Mouse (Mus musculus): ENCODE results near the gene Atp13a3. TPM values are rescaled to one million over a fixed set of nuclear protein-coding genes. Genes with fewer than 3 reads are reported as not detected.
"Not testable (repeated sequence)": the region's sequence is repeated elsewhere in the genome, so short reads cannot be mapped to it uniquely, and the experiment has no call there.

The Atp13a3 gene
- 13.2 and 14.4 TPM in 2 replicates for polyA plus RNA-seq (2016; fragmentation: Nextera tagmentation; extraction: Ambion mirVana)

DNA sequence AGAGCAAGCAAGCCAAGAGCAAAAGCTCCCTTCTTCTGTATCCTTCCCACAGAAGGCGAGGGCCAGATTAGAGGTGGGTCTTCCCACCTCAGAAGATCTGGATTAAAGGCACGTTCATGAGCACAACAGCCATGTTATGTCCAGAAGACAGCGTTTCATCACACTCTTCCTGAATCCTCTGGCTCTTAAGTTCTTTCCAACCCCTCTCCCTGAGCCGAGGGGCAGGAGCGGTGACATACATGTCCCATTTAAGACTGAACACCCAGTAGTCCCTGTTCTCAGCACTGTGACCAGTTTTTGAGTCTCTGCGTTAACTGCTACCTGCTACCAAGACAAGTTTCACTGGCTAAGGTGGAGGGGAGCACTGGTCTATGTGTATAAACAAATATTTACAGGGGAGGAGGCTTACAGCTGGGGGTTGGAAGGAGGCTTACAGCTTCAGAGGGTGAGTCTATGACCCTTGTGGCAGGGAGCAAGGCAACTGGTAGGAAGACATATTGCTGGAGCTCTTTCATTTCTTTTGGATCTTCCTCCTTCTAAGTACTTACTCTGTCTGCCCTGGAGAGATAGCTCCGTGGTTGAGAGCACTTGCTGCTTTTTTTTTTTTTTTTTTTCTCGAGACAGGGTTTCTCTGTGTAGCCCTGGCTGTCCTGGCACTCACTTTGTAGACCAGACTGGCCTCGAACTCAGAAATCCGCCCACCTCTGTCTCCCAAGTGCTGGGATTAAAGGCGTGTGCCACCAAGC is at the start of gene Atp13a3:
Atp13a3 (minus strand) TSS at position 51 of the 746 bp plus-strand sequence.
- ATAC-seq (ENCODE audit: insufficient number of reproducible peaks, insufficient read depth, low FRiP score, low TSS enrichment, low read depth): no peak
- Histone ChIP-seq H3K4me2 (no peak within 1 kb of the TSS), H3K27ac (no peak within 1 kb of the TSS), H3K4me1 (replicated peaks) (no peaks in the 10 kb centered on the region), H3K9me3 (no peaks in the 10 kb centered on the region), H3K27me3 (no peaks in the 10 kb centered on the region), H3K9ac (replicated peaks) (no peak within 1 kb of the TSS), H3K36me3 (no peaks in the 10 kb centered on the region), H3K4me3 (replicated peaks) (no peak within 1 kb of the TSS)
- WGBS: 73% methylated on average over 11 of the region's 11 CpGs

DNA sequence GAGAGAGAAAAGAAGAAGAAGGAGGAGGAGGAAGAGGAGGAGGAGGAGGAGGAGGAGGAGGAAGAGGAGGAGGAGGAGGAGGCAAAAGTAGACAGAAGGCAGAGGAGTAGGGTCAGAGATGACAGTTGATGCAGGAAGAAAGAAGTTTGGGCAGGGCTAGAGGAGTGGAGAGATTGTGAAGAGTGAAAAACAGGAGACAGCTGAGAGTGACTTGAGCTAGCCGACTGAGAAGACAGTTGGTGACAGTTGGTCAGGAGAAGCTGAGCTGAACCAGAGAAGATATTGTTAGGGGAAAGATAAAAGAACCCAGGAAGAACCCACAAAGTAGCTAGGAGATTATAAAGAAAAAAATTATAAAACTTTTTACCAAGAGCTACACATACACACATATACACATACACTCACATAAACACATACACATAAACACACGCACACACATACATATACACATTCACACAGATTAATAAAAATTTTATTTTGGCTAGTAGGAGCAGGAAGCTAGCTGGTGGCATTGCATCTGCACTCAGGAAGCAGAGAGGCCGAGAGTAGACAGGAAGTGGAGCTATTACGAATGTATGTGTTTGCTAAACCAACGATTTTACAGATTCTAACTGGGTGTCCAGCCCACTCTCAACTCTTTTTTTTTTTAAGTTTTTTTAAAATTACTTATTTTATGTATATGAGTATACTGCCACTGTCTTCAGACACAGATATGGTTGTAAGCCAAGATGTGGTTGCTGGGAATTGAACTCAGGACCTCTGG is 47.6 kb upstream of the Atp13a3 start:
- Histone ChIP-seq H3K4me3 (replicated peaks) (no peak overlapping the region), H3K9me3 (no peaks in the 10 kb centered on the region), H3K4me1 (replicated peaks) (no peaks in the 10 kb centered on the region), H3K27ac (no peak overlapping the region), H3K4me2 (no peak overlapping the region), H3K36me3 (no peaks in the 10 kb centered on the region), H3K27me3 (no peaks in the 10 kb centered on the region), H3K9ac (replicated peaks) (no peak overlapping the region)
- ATAC-seq (ENCODE audit: insufficient number of reproducible peaks, insufficient read depth, low FRiP score, low TSS enrichment, low read depth): no peak
- 74% methylated on average over 5 of the region's 5 CpGs for WGBS

DNA sequence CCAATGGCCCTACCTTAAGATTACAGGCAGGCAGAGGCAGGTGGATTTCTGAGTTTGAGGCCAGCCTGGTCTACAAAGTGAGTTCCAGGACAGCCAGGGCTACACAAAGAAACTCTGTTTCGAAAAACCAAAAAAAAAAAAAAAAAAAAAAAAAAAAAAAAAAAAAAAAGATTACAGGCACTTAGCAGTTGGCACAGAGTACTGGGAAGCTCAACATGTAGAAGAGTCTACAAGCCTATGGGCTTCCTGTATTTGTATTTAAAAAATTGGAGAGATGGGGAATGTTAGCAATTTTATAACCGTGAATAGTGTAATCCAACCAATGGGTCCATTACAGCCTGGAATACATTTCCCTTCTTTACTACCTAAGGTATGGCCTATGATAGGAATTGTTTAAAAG is 45.4 kb upstream of the Atp13a3 start:
- not testable (repeated sequence) for H3K36me3 ChIP-seq; H3K9me3 ChIP-seq; H3K4me1 ChIP-seq (replicated peaks); ATAC-seq (ENCODE audit: insufficient number of reproducible peaks, insufficient read depth, low FRiP score, low TSS enrichment, low read depth); H3K9ac ChIP-seq (replicated peaks); H3K4me3 ChIP-seq (replicated peaks); H3K27ac ChIP-seq; H3K27me3 ChIP-seq; H3K4me2 ChIP-seq
- WGBS: 95% methylated on average over 2 of the region's 2 CpGs

GRCm38 (mm10) chr16:30449017-30449416 is 43.2 kb upstream of the Atp13a3 start:
- WGBS: 90% methylated on average over 1 of the region's 1 CpGs
- H3K9ac ChIP-seq (replicated peaks): no peak overlapping the region
- H3K36me3 ChIP-seq: no peaks in the 10 kb centered on the region
- H3K4me3 ChIP-seq (replicated peaks): no peak overlapping the region
- H3K4me2 ChIP-seq: no peak overlapping the region
- H3K27me3 ChIP-seq: no peaks in the 10 kb centered on the region
- ATAC-seq (ENCODE audit: insufficient number of reproducible peaks, insufficient read depth, low FRiP score, low TSS enrichment, low read depth): no peak
- no peak overlapping the region for H3K27ac ChIP-seq
- no peaks in the 10 kb centered on the region for H3K9me3 ChIP-seq
- H3K4me1 ChIP-seq (replicated peaks): no peaks in the 10 kb centered on the region

DNA sequence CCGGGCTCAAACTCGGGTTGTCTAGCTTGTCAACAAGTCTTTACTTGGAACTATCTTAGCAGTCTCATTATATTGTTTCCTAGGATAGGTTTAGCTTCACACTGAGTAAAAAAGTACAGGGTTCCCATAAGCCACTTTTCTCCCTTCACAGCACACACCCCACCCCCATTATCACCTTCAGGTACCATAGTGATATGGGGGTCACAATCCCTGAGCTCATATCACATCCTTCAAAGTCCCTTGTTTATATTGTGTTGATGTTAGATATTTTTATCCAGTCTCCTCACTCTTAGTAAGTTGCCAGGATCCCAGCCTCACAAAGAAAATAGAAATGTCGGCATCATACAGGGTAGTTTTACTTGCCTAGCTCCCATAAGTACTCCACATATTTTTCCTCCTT is 42.4 kb upstream of the Atp13a3 start:
- Histone ChIP-seq H3K9ac (replicated peaks) (no peak overlapping the region), H3K36me3 (no peaks in the 10 kb centered on the region), H3K27ac (no peak overlapping the region), H3K9me3 (no peaks in the 10 kb centered on the region), H3K4me3 (replicated peaks) (no peak overlapping the region), H3K4me1 (replicated peaks) (no peaks in the 10 kb centered on the region), H3K27me3 (no peaks in the 10 kb centered on the region), H3K4me2 (no peak overlapping the region)
- no peak for ATAC-seq (ENCODE audit: insufficient number of reproducible peaks, insufficient read depth, low FRiP score, low TSS enrichment, low read depth)
- WGBS: 83% methylated on average over 3 of the region's 3 CpGs

DNA sequence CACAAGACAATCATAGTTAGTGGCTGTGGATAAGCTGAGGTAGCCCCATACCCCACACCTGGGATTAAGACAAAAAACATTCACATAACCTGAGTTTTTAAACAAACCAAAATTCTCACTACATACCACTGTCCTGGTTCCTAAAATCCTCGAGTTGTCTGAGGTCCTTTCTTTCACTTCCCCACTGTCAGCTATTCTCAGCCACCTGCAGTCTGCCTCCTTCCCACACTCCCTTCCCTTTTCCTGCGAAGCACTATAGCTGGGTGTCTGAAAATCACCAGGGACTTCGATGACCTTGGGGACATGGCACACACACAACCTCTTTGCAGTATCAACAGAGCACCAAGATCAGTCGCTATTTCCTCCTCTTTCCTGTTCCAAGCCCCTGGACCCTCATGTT is 41.9 kb upstream of the Atp13a3 start:
- no peaks in the 10 kb centered on the region for H3K9me3 ChIP-seq
- H3K36me3 ChIP-seq: no peaks in the 10 kb centered on the region
- 74% methylated on average over 4 of the region's 4 CpGs for WGBS
- H3K9ac ChIP-seq (replicated peaks): no peak overlapping the region
- no peak for ATAC-seq (ENCODE audit: insufficient number of reproducible peaks, insufficient read depth, low FRiP score, low TSS enrichment, low read depth)
- H3K4me1 ChIP-seq (replicated peaks): no peaks in the 10 kb centered on the region
- H3K27me3 ChIP-seq: no peaks in the 10 kb centered on the region
- no peak overlapping the region for H3K4me3 ChIP-seq (replicated peaks)
- H3K4me2 ChIP-seq: no peak overlapping the region
- H3K27ac ChIP-seq: no peak overlapping the region

DNA sequence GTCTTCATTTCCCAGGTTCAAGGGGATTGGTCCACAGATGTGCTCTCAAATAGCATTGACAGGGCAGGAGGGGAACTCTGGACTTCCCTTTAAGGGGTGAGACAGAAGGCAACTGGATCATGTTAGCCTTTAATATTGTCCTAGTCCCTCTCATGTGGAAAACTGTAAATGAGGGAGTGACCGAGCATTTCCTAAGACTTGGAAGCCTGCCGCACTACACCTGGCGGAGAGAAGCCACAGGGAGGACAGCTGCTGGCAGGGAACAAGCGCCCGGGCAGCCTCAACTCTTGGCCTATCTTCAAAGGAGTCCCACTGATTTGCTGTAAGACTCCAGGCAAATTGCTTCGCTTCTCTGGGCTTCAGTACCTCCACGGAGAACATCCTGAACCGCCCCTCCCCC is 37.6 kb upstream of the Atp13a3 start:
- no peak overlapping the region for H3K4me3 ChIP-seq (replicated peaks)
- no peak overlapping the region for H3K9ac ChIP-seq (replicated peaks)
- no peaks in the 10 kb centered on the region for H3K27me3 ChIP-seq
- WGBS: 39% methylated on average over 8 of the region's 8 CpGs
- H3K9me3 ChIP-seq: no peaks in the 10 kb centered on the region
- ATAC-seq (ENCODE audit: insufficient number of reproducible peaks, insufficient read depth, low FRiP score, low TSS enrichment, low read depth): no peak
- H3K4me1 ChIP-seq (replicated peaks): no peaks in the 10 kb centered on the region
- no peak overlapping the region for H3K27ac ChIP-seq
- H3K36me3 ChIP-seq: no peaks in the 10 kb centered on the region
- H3K4me2 ChIP-seq: no peak overlapping the region

GRCm38 (mm10) chr16:30442451-30442850 is 36.7 kb upstream of the Atp13a3 start:
- no peak overlapping the region for H3K4me3 ChIP-seq (replicated peaks)
- no peaks in the 10 kb centered on the region for H3K4me1 ChIP-seq (replicated peaks)
- WGBS: 91% methylated on average over 2 of the region's 2 CpGs

DNA sequence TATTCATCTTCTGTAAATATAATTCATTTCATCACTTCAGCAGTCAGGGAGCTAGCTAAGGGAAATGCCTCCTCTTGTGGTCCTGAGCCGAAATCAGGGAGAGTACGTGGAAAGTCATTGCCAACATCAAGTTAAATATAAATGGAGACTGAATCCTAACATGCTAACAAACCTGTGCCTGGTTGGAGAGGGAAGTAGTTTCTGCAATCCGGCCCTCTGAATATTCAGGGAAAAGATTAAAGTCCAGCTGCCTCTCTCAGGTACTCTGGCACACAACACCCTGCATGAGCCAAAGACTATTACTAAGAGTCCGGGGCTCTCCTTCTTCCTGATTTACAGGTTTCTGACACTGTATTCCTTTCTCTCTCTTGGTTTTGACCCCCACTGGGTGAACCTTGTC is 35.6 kb upstream of the Atp13a3 start:
- H3K4me2 ChIP-seq: no peak overlapping the region
- no peak for ATAC-seq (ENCODE audit: insufficient number of reproducible peaks, insufficient read depth, low FRiP score, low TSS enrichment, low read depth)
- no peaks in the 10 kb centered on the region for H3K4me1 ChIP-seq (replicated peaks)
- H3K27ac ChIP-seq: no peak overlapping the region
- WGBS: 90% methylated on average over 4 of the region's 4 CpGs
- H3K4me3 ChIP-seq (replicated peaks): no peak overlapping the region
- no peaks in the 10 kb centered on the region for H3K36me3 ChIP-seq
- H3K9ac ChIP-seq (replicated peaks): no peak overlapping the region
- H3K27me3 ChIP-seq: no peaks in the 10 kb centered on the region
- H3K9me3 ChIP-seq: no peaks in the 10 kb centered on the region

More at GRCm38 (mm10) chr16:30442451-30442850, 36.7 kb upstream of the Atp13a3 start:
- no peaks in the 10 kb centered on the region for H3K36me3 ChIP-seq
- no peaks in the 10 kb centered on the region for H3K27me3 ChIP-seq
- no peak overlapping the region for H3K4me2 ChIP-seq
- H3K27ac ChIP-seq: no peak overlapping the region
- H3K9me3 ChIP-seq: no peaks in the 10 kb centered on the region
- no peak overlapping the region for H3K9ac ChIP-seq (replicated peaks)
- no peak for ATAC-seq (ENCODE audit: insufficient number of reproducible peaks, insufficient read depth, low FRiP score, low TSS enrichment, low read depth)

DNA sequence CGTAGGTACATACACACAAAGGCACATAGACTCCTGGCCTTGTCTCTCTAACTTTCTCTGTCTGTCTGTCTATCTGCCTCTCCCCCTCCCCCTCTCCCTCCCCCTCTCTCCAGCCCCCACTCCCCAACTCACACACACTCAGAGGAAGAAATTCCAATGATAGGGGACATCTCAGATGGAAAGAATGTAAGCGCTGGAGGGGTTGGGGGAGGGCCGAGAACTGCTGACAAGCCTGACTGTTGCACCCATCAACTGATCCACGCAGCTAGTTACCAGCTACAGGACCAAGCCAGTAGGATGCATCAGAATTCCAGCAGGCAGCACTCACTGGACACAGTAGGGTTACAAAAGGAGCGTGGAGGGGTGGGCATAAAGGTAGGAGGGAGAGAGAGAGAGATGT is 34.1 kb upstream of the Atp13a3 start:
- Histone ChIP-seq H3K4me2 (no peak overlapping the region), H3K27ac (no peak overlapping the region), H3K4me3 (replicated peaks) (no peak overlapping the region), H3K9me3 (no peaks in the 10 kb centered on the region), H3K36me3 (no peaks in the 10 kb centered on the region), H3K9ac (replicated peaks) (no peak overlapping the region), H3K4me1 (replicated peaks) (no peaks in the 10 kb centered on the region), H3K27me3 (no peaks in the 10 kb centered on the region)
- 78% methylated on average over 5 of the region's 5 CpGs for WGBS
- no peak for ATAC-seq (ENCODE audit: insufficient number of reproducible peaks, insufficient read depth, low FRiP score, low TSS enrichment, low read depth)

DNA sequence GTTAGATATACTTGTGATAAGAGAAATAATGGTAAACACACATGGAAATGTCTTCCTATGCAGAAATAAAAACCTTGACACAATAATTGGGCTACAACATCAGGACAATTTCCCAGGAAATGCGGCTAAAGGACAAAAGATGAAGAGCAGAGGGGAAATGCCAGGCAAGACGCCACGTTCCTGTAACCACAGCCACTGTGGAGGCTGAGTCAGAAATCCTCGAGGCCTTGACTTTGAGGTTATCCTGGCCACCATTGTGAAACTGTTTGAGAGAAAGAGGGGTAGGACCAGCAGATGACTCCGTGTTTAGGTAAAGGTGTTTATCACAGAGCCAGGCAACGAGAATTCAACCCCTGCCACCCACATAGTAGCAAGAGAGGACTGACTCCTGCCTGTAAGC is 33.6 kb upstream of the Atp13a3 start:
- WGBS: 78% methylated on average over 6 of the region's 6 CpGs
- no peaks in the 10 kb centered on the region for H3K27me3 ChIP-seq
- no peaks in the 10 kb centered on the region for H3K9me3 ChIP-seq
- no peak overlapping the region for H3K4me2 ChIP-seq
- no peak overlapping the region for H3K4me3 ChIP-seq (replicated peaks)
- ATAC-seq (ENCODE audit: insufficient number of reproducible peaks, insufficient read depth, low FRiP score, low TSS enrichment, low read depth): no peak
- no peaks in the 10 kb centered on the region for H3K36me3 ChIP-seq
- H3K9ac ChIP-seq (replicated peaks): no peak overlapping the region
- H3K27ac ChIP-seq: no peak overlapping the region
- no peaks in the 10 kb centered on the region for H3K4me1 ChIP-seq (replicated peaks)
